22 mouse cellular contexts compared by ENCODE assay signal in genomic region chr15:95473976-95474375, GRCm38 (mm10). TPM values are rescaled to one million over a fixed set of nuclear protein-coding genes. Genes with fewer than 3 reads are reported as not detected.
DNase-seq lines count a peak whose midpoint lies in the region; ATAC-seq and TF ChIP-seq lines count a peak whose summit lies in the region.
"Had no signal": no experiment of that assay in that cellular context is flagged by ENCODE, and none has a peak within 500 bp of the region (broad histone marks: within the 10 kb centered on the region; RNA-seq: fewer than 3 reads in every experiment).

No protein-coding gene starts in this region.

- intact Hi-C loops in left cerebral cortex, adult 2 months (cut with DNase I) = loop anchor here (1.0 to 5.0 kb wide), 2 partner anchors 14 to 53 kb away; partner anchors contain the start of gene Nell2
- intact Hi-C loops in left cerebral cortex, postnatal 4 days (cut with DNase I) = no loop called here

- no peak overlapping the region for H3K9ac ChIP-seq in kidney, embryonic 15.5 days
- H3K9ac ChIP-seq: embryonic facial prominence, embryonic 15.5 days; forebrain, embryonic 15.5 days; hindbrain, embryonic 12.5 days had no signal

- H3K4me3 ChIP-seq in left cerebral cortex, adult 2 months = no peak overlapping the region
- H3K4me3 ChIP-seq in cortical plate, adult 2 months (ENCODE audit: insufficient read depth, low read length) = no peak overlapping the region
- no peak overlapping the region for H3K4me3 ChIP-seq in kidney, embryonic 15.5 days (replicated peaks)
- H3K4me3 ChIP-seq: embryonic facial prominence, embryonic 15.5 days; erythroblast, embryonic 14.5 days; forebrain, embryonic 10.5 days; forebrain, embryonic 15.5 days; heart, embryonic 10.5 days; hindbrain, embryonic 12.5 days had no signal

- peaks cover 4% of the 10 kb centered on the region for H3K4me1 ChIP-seq in cortical plate, adult 2 months (ENCODE audit: control insufficient read depth, insufficient read depth, low read length)
- no peaks in the 10 kb centered on the region for H3K4me1 ChIP-seq in kidney, embryonic 15.5 days
- H3K4me1 ChIP-seq: embryonic facial prominence, embryonic 15.5 days; heart, embryonic 10.5 days; hindbrain, embryonic 12.5 days had no signal

- H3K36me3 ChIP-seq in kidney, embryonic 15.5 days = no peaks in the 10 kb centered on the region
- H3K36me3 ChIP-seq: embryonic facial prominence, embryonic 15.5 days; heart, embryonic 10.5 days had no signal

- TF ChIP-seq POLR2A in cortical plate, adult 2 months (IDR thresholded peaks at IDR 0.05; ENCODE audit: extremely low read depth, insufficient read depth, low read length) = no peak

- no peak overlapping the region for H3K4me2 ChIP-seq in kidney, embryonic 15.5 days
- H3K4me2 ChIP-seq: embryonic facial prominence, embryonic 15.5 days; forebrain, embryonic 15.5 days; hindbrain, embryonic 12.5 days had no signal

- H3K27ac ChIP-seq in left cerebral cortex, adult 2 months = peak overlapping the region; percentile 71
- H3K27ac ChIP-seq in cortical plate, adult 2 months (ENCODE audit: insufficient read depth, low read length) = 0 out of 2 replicates have a peak overlapping the region, but pooled peaks have one; percentile 37
- H3K27ac ChIP-seq in kidney, embryonic 15.5 days = no peak overlapping the region
- H3K27ac ChIP-seq: embryonic facial prominence, embryonic 15.5 days; forebrain, embryonic 10.5 days; forebrain, embryonic 15.5 days; heart, embryonic 10.5 days; hindbrain, embryonic 12.5 days; hindbrain, postnatal 0 days had no signal

- WGBS in kidney, embryonic 15.5 days = 88% methylated on average over 6 of the region's 6 CpGs

- H3K9me3 ChIP-seq in kidney, embryonic 15.5 days (replicated peaks) = no peaks in the 10 kb centered on the region
- H3K9me3 ChIP-seq: embryonic facial prominence, embryonic 15.5 days; forebrain, embryonic 10.5 days; forebrain, embryonic 15.5 days; heart, embryonic 10.5 days; hindbrain, embryonic 12.5 days had no signal

- no peak for TF ChIP-seq CTCF in left cerebral cortex, adult 2 months (IDR thresholded peaks at IDR 0.05)
- TF ChIP-seq CTCF in cortical plate, adult 2 months (IDR thresholded peaks at IDR 0.05; ENCODE audit: extremely low read depth, insufficient read depth, low read length) = no peak

- no peak for ATAC-seq in kidney, embryonic 15.5 days (replicated peaks; ENCODE audit: low FRiP score)
- ATAC-seq: forebrain, embryonic 15.5 days; hindbrain, postnatal 0 days had no signal

- peak; percentile 25 for DNase-seq in layer of hippocampus, adult 11-12 months (ENCODE audit: low spot score)
- no peak for DNase-seq in layer of hippocampus, postnatal 25 days (ENCODE audit: extremely low spot score in 1 of 2, low spot score in 1 of 2)
- DNase-seq in left cerebral cortex, adult 2 months (ENCODE audit: extremely low spot score in 1 of 2, low spot score in 2 of 2) = no peak
- no peak for DNase-seq in left cerebral cortex, postnatal 4 days
- DNase-seq: adrenal gland, adult 2 months; adrenal gland, postnatal 25 days; cerebellum, adult 2 months; cerebellum, postnatal 10 days; embryo, embryonic 11 days; gastrocnemius, postnatal 10 days; heart, adult 18-20 months; heart, postnatal 10 days; heart, postnatal 4 days had no signal

- no peaks in the 10 kb centered on the region for H3K27me3 ChIP-seq in kidney, embryonic 15.5 days
- H3K27me3 ChIP-seq: embryonic facial prominence, embryonic 15.5 days; forebrain, embryonic 15.5 days; hindbrain, embryonic 12.5 days had no signal

RNA-seq across cellular contexts. Expression of gene Nell2, which starts 54.4 kb away (rescaled TPM):
- total RNA-seq in layer of hippocampus, postnatal 25 days (2021) = 100 to 1,000 TPM; 808 to 815 TPM
- 100 to 1,000 TPM; 466 to 500 TPM for total RNA-seq in left cerebral cortex, adult 2 months (2021)
- total RNA-seq in left cerebral cortex, postnatal 4 days (2021) = 100 to 1,000 TPM; 415 to 438 TPM
- polyA plus RNA-seq in cortical plate, adult 2 months (2012; rRNA removed) = 319 and 365 TPM in 2 replicates
- 12.3 and 12.7 TPM in 2 replicates for polyA plus RNA-seq in kidney, embryonic 15.5 days (2015; fragmentation: Nextera tagmentation; extraction: Ambion mirVana)
- total RNA-seq: heart, adult 18-20 months had no signal
- polyA plus RNA-seq: erythroblast, embryonic 14.5 days had no signal
